Mouse (Mus musculus): ENCODE measurements at regions not wholly inside any gene's neighbourhood (a gene's known extent, or its start where the extent isn't known, plus 50 kb on each side); places are given as distances from the start of the nearest gene placed in this dataset.

DNA sequence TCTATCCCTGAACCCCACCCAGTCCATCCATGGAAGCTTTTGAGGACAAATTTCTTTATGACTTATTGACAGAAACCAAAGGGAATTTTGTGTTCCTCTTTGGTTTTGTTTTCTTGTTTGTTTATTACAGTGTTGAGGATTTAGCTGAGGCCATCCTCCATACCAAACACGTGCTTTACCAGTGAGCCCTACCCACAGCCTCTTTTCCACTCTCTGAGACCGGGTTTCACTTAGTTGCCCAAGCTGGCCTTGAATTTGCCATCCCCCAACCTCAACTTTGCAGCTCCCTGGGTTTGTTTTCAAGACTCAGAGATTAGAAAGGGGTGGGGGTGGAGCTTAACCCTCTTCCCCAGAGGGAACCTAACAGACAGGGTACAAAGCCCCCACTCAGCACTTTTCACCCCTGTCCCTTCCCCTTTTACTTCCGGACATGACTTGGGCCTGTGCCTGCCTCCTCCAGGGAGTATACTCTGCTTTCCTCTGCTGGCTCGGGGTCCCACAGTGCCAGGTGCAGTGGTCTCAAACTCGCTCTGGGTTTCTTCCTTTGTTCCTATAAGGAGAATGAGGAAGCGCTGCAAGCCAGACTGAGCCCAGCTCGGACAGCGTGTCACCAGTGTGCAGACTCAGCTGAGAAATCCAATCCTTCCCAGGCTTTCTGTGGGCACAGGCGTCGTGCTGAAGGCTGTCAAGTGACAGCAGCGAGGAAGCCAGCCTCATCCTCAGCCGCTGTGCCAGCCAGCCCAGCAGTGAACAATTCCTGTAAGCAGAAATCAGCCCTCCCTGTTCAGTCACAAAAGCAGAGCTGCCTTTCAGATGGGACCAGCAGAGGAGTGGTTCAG lies 72.8 kb upstream of the Mef2a start:
- DNase-seq (ENCODE audit: low spot score) = no peak
- H3K36me3 ChIP-seq (ENCODE audit: control insufficient read depth, insufficient read depth, low read length) = no peaks in the 10 kb centered on the region
- no peak for ATAC-seq (ENCODE audit: low FRiP score, low read depth)
- no peaks in the 10 kb centered on the region for H3K9me3 ChIP-seq (ENCODE audit: control insufficient read depth, low read length)
- 38% methylated on average over 12 of the region's 12 CpGs for WGBS
- H3K4me2 ChIP-seq (replicated peaks; ENCODE audit: low read depth, low read length, severe bottlenecking) = no peak overlapping the region
- H3K4me3 ChIP-seq (replicated peaks; ENCODE audit: low read length) = no peak overlapping the region
- H3K4me1 ChIP-seq (ENCODE audit: control insufficient read depth, insufficient read depth, low read length) = peaks cover 39% of the 10 kb centered on the region
- H3K27ac ChIP-seq (replicated peaks; ENCODE audit: low read depth, low read length) = 0 out of 2 replicates have a peak overlapping the region, but pooled peaks have one; percentile 44
- H3K27me3 ChIP-seq (ENCODE audit: control insufficient read depth, insufficient read depth, low read length) = no peaks in the 10 kb centered on the region
- 0 out of 2 replicates have a peak overlapping the region, but pooled peaks have one; percentile 31 for H3K9ac ChIP-seq (ENCODE audit: low read depth, low read length, severe bottlenecking)
- TF ChIP-seq POLR2A (IDR thresholded peaks at IDR 0.05; ENCODE audit: borderline replicate concordance, extremely low read depth, insufficient read depth, insufficient read length) = no peak

DNA sequence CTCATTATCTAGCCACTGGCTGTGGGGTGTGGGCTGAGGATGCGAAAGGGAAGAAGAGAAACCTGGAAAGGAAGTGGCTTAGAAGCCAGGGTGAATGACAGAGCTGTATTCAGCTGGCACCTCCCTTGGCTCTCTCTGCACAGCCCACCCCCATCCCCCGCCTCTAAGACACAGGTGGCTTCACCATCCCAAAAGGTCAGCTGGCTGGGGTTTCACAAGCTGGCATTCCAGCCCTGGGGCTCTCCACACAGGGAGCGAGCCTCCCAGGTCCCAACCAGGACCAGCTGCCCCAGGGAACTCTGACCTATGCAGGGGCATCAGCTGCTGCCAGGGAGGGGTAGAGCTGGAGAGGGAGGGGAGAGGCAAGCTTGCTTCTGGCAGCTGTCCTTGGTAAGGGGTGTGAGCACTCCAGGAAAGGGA lies 71.9 kb upstream of the Mef2a start:
- Histone ChIP-seq H3K27ac (replicated peaks; ENCODE audit: low read depth, low read length) (no peak overlapping the region), H3K4me3 (replicated peaks; ENCODE audit: low read length) (no peak overlapping the region), H3K27me3 (ENCODE audit: control insufficient read depth, insufficient read depth, low read length) (no peaks in the 10 kb centered on the region), H3K36me3 (ENCODE audit: control insufficient read depth, insufficient read depth, low read length) (no peaks in the 10 kb centered on the region), H3K9me3 (ENCODE audit: control insufficient read depth, low read length) (no peaks in the 10 kb centered on the region), H3K4me1 (ENCODE audit: control insufficient read depth, insufficient read depth, low read length) (peaks cover 39% of the 10 kb centered on the region), H3K4me2 (replicated peaks; ENCODE audit: low read depth, low read length, severe bottlenecking) (no peak overlapping the region), H3K9ac (ENCODE audit: low read depth, low read length, severe bottlenecking) (no peak overlapping the region)
- ATAC-seq (ENCODE audit: low FRiP score, low read depth) (peak; percentile 70; the same call in 1 of the 2 replicates), DNase-seq (ENCODE audit: low spot score) (peak; percentile 49)
- 48% methylated on average over 3 of the region's 3 CpGs for WGBS
- TF ChIP-seq POLR2A (IDR thresholded peaks at IDR 0.05; ENCODE audit: borderline replicate concordance, extremely low read depth, insufficient read depth, insufficient read length) = no peak

DNA sequence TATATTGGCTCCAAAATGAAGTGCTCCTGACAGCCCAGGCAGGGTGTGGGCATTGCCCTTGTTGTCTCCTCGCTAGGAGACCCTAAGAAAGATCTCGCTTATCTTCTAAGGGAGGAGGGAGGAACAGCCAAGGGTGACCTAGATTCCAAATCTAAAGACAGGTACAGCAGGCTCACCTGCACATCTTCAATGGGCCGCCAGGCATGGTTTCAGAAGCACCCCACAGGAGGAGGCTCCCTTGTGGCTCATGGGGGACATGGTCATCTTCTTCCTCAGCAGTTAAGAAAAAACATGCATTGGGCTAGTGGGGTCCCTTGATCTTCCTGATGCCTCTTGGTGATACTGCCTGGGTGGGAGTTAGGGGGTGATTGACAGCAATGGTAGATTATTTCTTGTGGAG lies 71.0 kb upstream of the Mef2a start:
- no peak overlapping the region for H3K4me3 ChIP-seq (replicated peaks; ENCODE audit: low read length)
- 64% methylated on average over 3 of the region's 3 CpGs for WGBS

DNA sequence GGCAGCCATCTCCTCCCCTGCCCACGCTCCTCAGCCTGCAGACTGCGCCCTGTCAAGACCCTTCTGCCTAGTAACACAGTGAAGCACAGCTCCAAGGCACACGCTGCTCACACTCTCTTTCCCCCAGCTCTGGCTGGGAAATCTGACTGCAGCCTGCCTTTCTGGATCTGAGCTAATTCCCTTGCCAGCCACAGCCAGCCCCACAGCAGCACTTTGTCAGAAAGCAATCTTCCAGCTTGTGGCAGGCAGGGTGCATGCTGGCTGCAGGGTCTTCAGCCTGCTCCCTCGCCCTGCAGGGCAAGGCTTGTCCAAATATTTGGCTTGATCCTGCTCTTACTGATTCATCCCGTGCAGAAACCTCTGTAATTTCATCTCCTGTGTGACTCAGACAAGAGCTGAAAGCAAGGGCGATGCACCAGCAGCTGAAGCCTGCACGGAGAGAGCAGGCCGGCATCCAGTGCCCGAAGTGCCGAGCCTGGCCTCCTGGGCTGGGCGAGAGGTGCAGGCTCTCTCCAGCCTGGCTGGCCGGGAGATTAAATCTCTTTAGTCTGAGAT lies 70.4 kb upstream of the Mef2a start:
- peak overlapping the region; percentile 65 for H3K27ac ChIP-seq (replicated peaks; ENCODE audit: low read depth, low read length)
- H3K9me3 ChIP-seq (ENCODE audit: control insufficient read depth, low read length) = no peaks in the 10 kb centered on the region
- no peak for TF ChIP-seq POLR2A (IDR thresholded peaks at IDR 0.05; ENCODE audit: borderline replicate concordance, extremely low read depth, insufficient read depth, insufficient read length)
- peaks cover 39% of the 10 kb centered on the region for H3K4me1 ChIP-seq (ENCODE audit: control insufficient read depth, insufficient read depth, low read length)
- no peaks in the 10 kb centered on the region for H3K27me3 ChIP-seq (ENCODE audit: control insufficient read depth, insufficient read depth, low read length)
- ATAC-seq (ENCODE audit: low FRiP score, low read depth) (peak; percentile 60), DNase-seq (ENCODE audit: low spot score) (peak; percentile 22)
- H3K36me3 ChIP-seq (ENCODE audit: control insufficient read depth, insufficient read depth, low read length) = no peaks in the 10 kb centered on the region
- H3K4me2 ChIP-seq (replicated peaks; ENCODE audit: low read depth, low read length, severe bottlenecking) = peak overlapping the region; percentile 13; the same call in 1 of the 2 replicates
- H3K4me3 ChIP-seq (replicated peaks; ENCODE audit: low read length) = no peak overlapping the region
- H3K9ac ChIP-seq (ENCODE audit: low read depth, low read length, severe bottlenecking) = peak overlapping the region; percentile 25
- 22% methylated on average over 12 of the region's 12 CpGs for WGBS

More for the DNA sequence above, 71.0 kb upstream of the Mef2a start:
- Histone ChIP-seq H3K4me1 (ENCODE audit: control insufficient read depth, insufficient read depth, low read length) (peaks cover 39% of the 10 kb centered on the region), H3K9ac (ENCODE audit: low read depth, low read length, severe bottlenecking) (no peak overlapping the region), H3K4me2 (replicated peaks; ENCODE audit: low read depth, low read length, severe bottlenecking) (no peak overlapping the region), H3K9me3 (ENCODE audit: control insufficient read depth, low read length) (no peaks in the 10 kb centered on the region), H3K27ac (replicated peaks; ENCODE audit: low read depth, low read length) (no peak overlapping the region), H3K36me3 (ENCODE audit: control insufficient read depth, insufficient read depth, low read length) (no peaks in the 10 kb centered on the region), H3K27me3 (ENCODE audit: control insufficient read depth, insufficient read depth, low read length) (no peaks in the 10 kb centered on the region)
- no peak for ATAC-seq (ENCODE audit: low FRiP score, low read depth)
- DNase-seq (ENCODE audit: low spot score) = no peak
- no peak for TF ChIP-seq POLR2A (IDR thresholded peaks at IDR 0.05; ENCODE audit: borderline replicate concordance, extremely low read depth, insufficient read depth, insufficient read length)

DNA sequence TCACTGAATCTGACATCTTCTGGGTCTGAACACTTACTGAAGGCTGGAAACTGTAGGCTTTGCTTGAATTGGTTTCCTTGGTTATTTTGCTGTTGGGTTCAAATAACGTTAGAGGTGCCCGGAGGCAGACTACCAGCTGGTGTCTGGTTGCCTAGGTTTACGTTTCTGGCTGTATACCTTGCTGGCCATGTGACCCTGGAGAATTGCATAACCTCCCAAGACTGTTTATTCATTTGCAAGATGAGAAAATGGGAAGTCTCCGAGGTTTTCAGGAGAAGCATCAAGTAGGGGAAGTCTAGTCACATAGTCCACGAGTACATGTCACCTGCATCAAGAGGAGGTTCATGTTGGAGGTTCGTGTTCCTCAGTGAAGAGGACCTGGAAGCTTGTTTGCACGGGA lies 69.6 kb upstream of the Mef2a start:
- no peak for ATAC-seq (ENCODE audit: low FRiP score, low read depth)

More for the DNA sequence above, 69.6 kb upstream of the Mef2a start:
- Histone ChIP-seq H3K4me3 (replicated peaks; ENCODE audit: low read length) (no peak overlapping the region), H3K9me3 (ENCODE audit: control insufficient read depth, low read length) (no peaks in the 10 kb centered on the region), H3K4me2 (replicated peaks; ENCODE audit: low read depth, low read length, severe bottlenecking) (no peak overlapping the region), H3K27ac (replicated peaks; ENCODE audit: low read depth, low read length) (no peak overlapping the region), H3K4me1 (ENCODE audit: control insufficient read depth, insufficient read depth, low read length) (peaks cover 43% of the 10 kb centered on the region), H3K9ac (ENCODE audit: low read depth, low read length, severe bottlenecking) (no peak overlapping the region), H3K36me3 (ENCODE audit: control insufficient read depth, insufficient read depth, low read length) (no peaks in the 10 kb centered on the region), H3K27me3 (ENCODE audit: control insufficient read depth, insufficient read depth, low read length) (no peaks in the 10 kb centered on the region)
- DNase-seq (ENCODE audit: low spot score) = no peak
- WGBS = 32% methylated on average over 7 of the region's 7 CpGs
- no peak for TF ChIP-seq POLR2A (IDR thresholded peaks at IDR 0.05; ENCODE audit: borderline replicate concordance, extremely low read depth, insufficient read depth, insufficient read length)

Measured in limb, embryonic 14.5 days (tissue).